Mouse (Mus musculus) brain, adult 2 months (tissue): ENCODE results near the gene Tns4.

Experiments used
- DNase-seq: peaks from one replicate; pipeline ENCODE4 v3.0.0; 2011; ENCODE audit warnings: low read depth, low spot score

Tns4 gene

DNA sequence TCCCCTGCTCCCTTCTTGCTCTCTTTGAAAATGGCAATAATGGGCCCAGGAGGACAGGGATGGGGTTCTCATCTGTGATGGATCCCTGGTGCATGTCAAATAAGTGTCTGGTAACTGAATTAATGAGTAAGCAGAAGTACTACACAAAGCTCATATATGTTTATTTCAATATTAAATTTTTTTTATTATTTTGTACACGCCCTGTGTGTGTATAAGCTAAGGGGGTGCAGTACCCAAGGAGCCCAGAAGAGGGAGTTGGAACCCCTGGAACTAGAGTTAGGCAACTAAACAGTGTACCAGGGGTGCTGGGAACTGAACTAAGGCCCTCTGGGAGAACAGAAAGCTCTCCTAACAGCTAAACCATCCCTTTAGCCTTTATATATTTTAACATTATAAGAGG is 29.3 kb upstream of the Tns4 start:
- DNase-seq, result no peak

DNA sequence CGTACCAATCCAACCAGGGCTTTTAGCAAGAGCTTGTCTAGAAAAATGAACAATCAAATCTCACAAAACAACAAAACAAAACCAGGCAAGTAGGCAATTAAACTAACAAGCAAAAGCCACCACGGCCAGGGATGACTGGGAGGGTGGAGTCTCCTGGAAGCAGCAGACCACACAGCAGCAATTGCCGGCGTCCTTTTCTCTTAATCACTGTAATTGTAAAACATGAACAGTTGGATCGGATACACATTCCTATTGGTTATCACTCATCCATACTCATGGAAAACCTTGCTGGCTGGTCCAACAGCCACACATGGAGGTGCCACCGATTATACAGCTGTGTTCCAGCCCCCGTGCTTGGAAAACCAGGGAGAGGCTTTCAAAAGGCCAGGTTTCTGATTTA is 28.8 kb upstream of the Tns4 start:
- no peak for DNase-seq

DNA sequence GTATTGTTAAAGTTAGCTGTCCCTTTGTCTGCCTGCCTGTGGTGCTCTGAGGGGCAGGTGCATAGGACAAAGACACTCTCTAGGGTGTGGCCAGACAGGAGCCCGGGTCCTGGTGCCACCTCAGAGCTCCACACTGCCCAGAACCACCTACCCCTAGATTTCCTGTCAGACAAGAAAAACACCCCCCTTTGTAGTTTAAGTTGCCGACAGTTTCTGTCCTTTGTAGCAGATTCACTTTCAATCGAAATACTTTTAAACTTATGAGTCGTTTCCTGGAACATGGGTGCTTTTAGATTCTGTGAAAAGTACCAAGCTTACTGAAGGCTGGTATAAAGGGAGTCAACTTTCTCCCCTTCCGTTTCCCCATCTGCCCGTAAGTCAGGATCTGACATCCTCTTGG is 26.8 kb upstream of the Tns4 start:
- no peak for DNase-seq

DNA sequence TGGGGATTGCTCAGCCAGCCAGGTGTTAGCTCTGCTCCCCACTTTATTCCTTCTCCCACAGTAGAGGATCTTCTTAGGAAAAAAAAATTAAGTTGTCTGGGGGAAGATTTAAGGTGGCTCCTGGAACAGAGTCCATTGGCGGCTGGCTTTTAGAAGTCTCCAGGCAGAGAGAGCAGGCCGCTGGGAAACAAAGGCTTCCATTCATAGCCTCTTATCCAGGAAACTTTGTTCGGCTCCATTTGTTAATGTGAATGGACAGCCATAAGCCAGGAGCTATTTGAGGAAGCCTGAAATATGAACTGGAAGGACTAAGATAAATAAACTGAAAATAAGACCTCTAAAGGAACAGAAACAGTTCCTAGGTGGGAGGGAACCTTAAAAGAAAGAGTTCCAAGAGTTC is 24.0 kb upstream of the Tns4 start:
- DNase-seq, result peak; percentile 24

DNA sequence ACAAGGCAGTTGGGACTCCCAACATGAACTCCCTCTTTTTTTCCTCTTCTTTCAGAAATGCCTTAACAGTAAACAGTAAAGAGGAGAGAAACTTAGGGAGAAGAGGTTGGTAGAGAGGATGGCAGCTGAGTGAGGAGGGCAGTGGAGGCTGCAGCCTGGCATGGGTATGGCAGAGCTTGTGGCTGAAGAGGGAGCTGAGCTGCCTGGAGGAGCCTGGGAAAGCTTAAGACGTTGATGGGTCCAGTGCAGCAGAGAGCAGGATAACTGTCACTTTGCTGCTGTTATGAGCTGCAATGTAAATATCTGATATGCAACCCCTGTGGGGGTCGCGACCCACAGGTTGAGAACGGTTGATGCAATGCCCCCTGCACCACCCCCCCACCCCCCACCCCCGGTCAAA is 23.6 kb upstream of the Tns4 start:
- no peak for DNase-seq

DNA sequence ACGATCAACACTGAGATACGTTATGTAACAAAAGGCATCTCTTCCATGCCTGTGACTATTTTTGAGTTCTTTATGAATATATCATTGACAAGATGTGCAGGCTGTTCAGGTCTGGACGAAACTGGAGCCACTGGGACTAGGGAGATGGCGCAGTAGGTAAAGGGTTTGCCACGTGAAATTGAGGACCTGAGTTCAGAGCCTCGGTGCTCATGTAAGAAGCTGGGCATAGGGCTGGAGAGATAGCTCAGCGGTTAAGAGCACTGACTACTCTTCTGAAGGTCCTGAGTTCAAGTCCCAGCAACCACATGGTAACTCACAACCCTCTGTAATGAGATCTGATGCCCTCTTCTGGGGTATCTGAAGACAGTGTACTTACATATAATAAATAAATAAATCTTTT is 22.5 kb upstream of the Tns4 start:
- no peak for DNase-seq

DNA sequence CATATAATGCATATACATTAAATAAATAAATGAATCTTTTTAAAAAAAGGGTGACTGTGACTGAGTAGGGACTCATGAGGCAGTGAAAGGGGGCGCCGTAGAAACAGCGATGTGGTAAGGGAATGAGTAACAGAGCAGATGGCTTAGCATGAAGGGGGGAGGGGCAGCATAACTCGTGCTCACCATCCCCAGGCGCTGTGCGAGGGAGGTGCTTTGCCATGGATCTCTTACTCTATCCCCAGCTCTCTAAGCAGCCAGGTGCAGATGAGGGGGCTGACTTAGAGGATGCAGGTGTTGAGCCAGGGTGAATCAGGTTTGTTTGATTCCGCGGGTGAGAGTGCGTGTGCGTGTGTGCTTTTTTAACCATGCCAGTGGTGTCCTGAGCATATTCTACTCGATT is 22.0 kb upstream of the Tns4 start:
- DNase-seq, result peak; percentile 93

DNA sequence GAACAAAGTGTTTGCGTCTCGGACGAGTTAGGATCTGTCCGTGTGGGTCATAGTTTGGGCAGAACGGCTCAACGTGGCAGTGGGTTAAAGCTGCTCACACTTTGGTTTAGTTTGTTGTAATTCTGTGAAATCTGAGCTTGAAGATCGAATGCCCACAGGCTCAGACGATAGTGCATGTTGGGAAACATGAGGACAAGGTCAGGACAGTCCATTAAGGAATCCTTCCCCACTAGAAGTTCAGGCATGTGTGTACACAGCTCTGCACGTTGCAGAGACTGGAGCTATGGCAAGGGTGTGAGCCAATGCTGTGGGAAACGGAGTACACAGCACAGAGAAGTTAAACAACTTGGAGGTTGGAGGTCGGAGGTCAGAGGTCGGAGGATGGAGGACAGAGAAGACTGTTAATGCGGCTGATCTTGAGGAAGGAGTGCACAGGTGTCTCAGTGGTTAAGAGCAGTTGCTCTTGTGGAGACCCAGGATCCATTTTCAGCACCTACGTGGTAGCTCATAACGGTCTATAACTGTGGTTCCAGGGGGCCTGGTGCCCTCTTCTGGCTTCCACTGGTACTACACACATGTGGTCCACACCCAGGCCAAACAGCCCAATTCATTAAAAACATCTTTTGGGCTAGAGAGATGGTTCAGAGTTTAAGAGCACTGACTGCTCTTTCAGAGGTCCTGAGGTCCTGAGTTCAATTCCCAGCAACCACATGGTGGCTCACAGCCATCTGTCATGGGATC is 21.4 kb upstream of the Tns4 start:
- no peak for DNase-seq

DNA sequence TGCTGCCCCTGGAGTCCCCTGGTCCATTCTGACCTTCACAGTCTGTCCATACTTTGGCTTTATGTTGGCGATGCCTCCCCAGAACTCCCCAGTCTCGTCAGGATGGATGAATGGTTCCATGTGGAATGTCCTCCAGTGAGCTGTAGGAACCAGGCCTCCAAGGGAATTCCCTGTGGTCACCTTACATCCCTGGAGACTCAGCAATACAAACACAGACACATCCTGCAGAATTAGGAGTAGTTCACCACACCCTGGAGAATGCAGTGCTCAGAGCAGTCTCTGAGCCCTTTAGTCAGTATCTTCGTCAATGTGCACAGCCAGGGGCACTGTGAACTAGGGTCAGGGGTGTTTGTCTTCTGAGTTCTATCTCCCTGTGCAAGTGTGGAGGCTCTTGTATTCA is 19.2 kb upstream of the Tns4 start:
- DNase-seq, result no peak

DNA sequence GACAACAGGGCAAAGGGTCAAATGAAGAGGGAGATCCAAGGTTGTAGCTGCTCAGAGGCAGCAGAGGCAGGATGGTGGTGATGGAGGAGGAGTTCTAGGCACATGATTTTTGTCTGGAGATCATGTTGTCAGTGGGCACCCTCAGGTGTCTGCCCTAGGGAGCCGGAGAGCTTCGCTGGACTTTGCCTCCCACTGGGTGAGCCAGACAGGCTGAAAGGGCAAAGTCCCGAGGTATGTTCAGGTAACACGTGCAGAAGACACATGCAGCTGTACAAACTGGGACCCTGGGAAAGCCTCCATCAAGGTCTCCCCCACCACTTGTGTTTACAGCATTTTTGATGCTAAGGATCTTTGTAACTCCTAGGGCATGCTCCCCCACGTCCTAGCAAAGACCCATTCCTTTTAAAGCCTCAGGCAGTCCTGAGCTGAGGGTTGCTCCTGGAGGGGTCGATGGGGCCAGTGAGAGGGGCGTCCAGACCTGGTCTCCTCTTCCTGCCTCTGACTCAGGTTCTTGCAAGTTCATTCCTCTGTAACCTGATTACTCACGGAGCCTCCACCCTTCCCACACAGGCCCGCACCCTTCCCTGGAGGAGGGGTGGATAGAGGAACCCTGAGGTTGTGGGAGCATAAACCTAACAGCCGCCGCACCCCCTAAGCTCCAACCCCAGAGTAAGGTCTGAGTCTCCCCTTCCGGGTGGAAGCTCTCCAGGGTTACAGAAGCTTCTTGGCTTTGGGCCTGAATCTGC is 17.0 kb upstream of the Tns4 start:
- no peak for DNase-seq

DNA sequence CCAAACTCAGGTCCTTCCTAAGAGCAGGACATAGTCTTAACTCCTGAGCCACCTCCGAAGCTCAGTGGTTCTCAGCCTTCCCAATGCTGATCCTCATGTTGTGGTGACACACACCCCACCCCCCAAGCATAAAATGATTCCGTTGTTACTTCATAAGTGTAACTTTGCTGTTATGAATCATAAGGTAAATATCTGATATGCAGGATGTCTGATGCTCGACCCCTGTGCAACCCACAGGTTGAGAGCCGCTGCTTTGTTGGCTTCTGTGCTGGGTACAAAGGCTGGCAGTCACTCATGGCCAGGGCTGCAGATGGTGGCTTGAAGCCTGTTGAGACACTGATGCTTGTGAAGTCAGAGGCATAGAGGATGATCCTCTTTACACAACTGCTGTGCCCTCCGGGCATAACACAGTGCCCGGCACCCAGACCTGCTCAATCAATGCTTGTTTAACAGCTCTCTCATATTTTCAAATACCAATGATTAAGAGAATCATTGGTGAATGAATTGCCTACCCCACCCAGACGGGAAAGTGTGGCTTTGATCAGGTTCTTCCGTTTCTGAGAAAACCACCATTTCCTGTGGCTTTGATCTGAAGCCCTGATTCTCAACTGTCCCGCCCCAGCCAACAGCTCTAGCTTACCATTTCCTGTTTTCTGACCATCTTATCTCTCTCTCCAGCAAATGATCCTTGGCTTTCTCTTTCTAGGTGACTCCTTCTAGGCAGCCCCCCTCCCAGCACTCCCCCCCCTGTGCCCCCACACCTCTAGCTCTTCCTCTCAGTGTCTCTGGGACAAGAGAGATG is 15.7 kb upstream of the Tns4 start:
- DNase-seq, result no peak

DNA sequence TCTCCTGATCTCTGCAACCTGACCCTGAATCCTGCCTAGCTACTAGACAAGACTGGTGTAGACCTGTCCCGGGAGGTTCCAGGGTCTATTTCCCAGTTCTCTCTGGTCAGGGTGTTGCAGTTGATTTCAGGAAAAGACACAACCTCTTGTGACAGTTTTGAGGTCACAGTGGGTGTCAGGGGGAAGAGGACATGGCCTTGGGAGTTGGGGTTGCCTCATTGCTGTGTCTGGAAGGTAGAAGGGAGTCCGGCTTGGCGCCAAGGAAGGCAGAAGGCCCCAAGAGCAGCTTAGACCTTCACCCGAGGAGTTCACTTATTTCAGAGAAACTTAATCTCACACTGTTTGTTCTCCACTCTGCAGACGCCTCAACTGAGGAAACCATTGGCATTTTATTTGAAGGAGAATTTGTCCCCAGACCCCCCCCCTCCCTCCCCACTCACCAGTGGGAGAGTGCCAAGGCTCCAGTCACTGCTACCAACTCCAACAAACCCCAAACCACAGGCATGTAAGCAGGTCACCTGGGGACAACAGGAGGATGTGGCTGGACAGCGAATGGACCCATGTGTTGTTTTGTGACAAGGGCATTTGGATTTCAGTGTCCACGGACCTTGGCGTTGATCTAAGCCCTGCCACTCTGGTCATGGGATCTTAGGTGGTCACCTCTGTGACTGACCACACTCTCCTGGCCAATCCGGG is 13.6 kb upstream of the Tns4 start:
- DNase-seq, result no peak

DNA sequence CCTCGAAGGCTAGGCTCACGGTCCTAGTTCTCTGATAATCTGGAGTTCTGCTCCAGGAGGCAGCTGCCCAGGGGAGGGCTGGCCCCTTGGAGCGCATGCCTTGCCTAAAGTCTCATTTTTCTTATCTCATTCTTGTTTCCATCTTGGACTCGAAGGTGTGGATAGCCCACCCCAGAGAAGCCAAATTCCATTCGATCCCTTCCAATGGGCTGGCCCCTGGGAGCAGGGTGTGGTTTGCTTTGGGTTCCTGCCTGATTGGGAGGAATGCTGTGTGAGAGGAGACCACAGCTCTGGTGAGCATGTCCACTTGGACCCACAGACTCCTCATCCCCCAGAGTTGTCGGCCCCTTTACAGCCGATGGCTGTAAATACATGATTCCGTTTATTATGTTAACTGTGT is 12.6 kb upstream of the Tns4 start:
- DNase-seq, result no peak

DNA sequence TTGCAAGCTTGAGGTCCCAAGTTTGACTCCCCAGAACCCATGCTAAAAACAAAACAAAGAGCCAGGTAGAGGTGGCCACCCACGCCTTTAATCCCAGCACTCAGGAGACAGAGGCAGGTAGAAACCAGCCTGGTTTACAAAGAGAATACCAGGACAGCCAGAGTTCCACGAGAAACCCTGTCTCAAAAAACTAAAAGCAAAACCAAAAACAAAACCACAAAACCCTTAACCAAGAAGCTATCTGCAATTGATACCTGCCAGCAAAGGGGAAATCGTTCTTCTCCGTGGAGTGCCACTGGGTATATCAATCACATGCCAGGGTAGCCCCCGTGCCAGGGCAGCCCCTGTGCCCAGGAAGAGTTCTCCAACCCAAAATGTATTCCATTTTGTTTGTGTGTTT is 11.1 kb upstream of the Tns4 start:
- no peak for DNase-seq

DNA sequence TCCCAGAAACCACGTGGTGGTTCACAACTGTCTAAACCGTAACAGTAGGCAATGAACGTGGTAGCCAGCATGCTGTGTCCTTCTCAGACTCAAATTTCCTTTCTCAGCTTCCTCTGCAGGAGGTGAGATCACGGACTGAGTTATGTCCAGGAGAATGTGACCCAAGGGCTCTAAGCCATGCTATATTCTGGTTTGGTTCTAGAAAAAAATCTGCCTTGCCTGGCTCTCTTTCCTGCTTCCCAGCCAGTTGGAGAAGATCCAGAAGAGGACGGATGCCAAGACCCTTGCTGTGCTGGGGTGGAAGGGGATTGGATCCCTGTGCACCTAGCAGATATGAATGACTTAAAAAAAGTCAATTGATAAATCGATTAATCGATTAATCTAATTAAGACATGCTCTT is 10.4 kb upstream of the Tns4 start:
- DNase-seq, result no peak

DNA sequence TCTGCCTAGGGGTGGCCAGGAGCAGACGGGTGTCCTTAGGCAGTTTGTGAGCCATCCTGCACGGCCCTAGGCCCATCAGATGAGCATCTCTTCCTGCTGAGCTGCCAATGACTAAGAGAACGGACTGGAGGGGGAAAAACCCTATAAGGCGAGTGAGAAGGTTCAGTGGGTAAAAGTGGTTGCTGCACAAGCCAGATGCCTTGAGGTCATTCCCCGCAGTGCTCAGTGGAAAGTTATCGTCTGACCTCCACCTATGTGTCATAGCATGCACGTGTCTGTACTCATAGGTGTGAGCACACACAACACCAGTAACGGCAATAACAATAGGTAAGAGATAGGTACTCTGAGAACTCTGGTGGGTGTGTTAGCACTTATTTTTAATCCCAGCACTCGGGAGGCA is 9.8 kb upstream of the Tns4 start:
- DNase-seq, result no peak

DNA sequence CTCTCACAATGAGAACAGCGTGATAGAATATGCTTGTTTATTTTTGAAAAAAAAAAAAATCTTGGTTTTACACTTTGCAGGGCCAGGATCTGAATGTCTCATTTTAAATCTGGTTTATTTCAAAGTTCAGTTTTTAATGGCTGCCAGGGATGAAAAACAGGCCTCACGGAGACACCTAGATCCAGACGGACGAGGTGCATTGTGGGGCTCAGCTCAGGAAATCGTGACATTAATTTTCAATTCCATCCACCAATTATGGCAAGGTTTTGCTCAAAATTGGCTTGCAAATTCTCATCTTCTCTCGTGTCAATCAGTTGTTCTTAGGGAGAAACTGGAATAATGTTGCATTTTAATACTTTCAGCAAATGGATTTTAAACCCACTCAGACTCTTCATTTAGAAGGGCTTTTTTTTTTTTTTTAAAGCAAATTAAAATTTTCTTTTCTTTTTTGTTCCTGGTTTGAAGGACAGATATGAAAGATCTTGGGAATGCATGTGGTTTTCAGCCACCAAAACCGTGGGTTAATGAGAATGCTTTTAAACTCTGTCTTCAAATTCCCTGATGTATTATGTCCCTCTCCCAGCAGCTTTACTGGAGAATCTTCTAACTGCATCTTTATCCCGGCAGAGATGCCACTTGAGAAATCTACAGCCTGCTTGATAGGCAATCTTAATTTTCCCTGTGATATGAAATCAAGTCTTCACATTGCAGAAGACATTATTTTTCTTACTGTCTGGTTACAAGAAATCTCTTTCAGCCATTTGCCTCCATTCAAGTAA is 8.1 kb upstream of the Tns4 start:
- DNase-seq, result peak; percentile 60

DNA sequence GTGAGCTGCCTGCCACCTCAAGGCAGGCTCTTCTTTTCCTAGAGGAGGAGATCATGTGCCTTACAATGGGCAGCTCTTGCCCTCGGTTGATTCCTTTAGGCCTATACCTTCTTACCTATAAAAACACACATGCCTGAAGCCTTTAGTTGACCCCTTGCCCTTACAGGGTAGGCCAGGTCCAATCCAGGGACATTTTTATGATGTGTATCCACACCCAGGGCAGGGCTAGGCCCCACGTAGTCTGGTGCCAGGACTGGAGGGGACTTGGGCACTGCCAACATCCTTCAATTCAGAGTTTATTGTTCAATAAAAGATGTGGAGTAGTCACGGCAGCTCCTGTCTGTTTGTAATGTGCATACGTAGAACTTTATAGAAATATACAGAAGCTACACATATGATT is 7.3 kb upstream of the Tns4 start:
- DNase-seq, result no peak

DNA sequence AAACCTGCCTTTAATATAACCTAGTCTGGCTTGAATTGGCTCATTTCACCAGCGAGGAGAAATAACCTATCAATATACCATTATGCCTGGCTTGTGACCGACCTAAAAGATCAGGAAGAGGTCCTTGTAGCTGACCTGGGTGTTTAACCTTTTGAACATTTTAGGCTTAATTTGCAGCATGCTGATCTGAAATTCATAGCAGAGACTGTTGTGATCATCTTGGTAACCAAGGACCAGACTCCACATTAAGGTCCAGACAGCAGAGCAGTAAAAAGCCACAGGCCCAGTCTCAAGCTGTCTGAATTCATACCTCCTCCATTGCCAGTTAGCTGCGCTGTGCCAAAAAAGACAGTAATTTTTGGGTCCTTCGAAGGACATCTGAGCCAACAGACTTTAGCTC is 6.7 kb upstream of the Tns4 start:
- no peak for DNase-seq

DNA sequence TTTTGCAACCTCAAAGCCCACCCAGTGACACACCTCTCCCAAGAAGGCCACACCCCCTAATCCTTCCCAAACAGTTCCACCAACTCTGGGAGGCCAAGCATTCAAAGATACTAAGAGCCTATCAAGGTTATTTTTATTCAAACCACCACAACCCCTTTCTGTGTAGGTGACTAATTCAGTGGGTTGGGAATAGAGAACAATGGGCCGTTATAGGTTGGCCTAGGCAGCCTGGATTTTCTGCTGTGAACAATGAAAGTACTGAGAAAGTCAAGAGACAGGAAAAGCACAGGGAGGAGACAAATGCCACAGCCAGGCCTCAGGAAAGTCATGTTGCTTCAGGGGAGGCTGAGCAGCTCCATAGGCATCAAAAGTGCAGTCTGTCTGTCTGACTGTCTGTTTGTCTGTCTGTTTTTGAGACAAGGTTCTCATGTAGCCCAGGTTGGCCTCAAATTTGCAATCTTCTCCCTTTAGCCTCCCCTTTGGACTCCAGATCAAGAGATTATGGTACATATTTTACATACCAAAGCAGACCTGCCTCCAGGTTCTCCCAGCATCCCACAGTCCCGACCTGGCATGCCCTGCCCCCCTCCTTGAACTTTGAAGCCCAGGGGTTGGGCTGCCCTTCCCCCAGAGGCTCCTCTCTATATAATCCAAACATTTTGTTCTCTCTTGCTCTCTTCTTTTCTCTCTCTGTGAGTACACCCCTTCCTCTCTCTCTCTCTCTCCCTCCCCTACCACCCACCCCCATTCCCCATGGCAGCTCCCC is 6.0 kb upstream of the Tns4 start:
- no peak for DNase-seq

DNA sequence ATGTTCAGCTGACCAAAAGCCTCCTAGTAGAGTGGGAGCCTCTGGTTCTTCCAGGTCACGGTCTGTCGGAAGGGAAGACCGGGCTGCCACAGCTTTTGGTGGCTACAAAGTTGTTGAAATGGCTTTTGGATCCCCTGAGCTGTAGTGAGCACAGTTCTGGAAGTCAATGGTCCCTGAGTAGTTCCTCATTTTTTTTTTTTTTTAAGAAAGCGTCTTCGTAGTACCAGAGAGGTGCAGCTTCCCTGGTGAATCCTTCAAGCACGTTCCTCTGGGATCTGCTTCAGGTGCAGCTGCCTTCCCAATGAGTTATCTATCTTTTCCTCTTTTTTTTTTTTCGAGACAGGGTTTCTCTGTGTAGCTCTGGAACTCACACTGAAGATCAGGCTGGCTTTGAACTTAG is 4.6 kb upstream of the Tns4 start:
- DNase-seq, result no peak
